Mouse (Mus musculus) hindbrain, embryonic 15.5 days (tissue): ENCODE data around the gene Mink1. TPM values are rescaled to one million over a fixed set of nuclear protein-coding genes. Genes with fewer than 3 reads are reported as not detected.
"Not testable (repeated sequence)": the region's sequence is repeated elsewhere in the genome, so short reads cannot be mapped to it uniquely, and the experiment has no call there.

Experiments used
- ATAC-seq: fragments of 200-750 bp; cut with Nextera tagmentation; 2 replicates; pipeline ENCODE4 v1.8.0; 2017; ENCODE audit warnings: low read depth, moderate number of reproducible peaks, moderate TSS enrichment; ENCODE audit not compliant: low FRiP score
- H3K27ac ChIP-seq: fragments of 300-500 bp; sonication (generic); replicated peaks from 2 replicates; pipeline ENCODE4 v1.5.1; 2015; ENCODE audit warnings: mild to moderate bottlenecking, inconsistent platforms
- H3K27me3 ChIP-seq: fragments of 300-500 bp; sonication (generic); 2 replicates; pipeline ENCODE4 v1.6.1; 2015; ENCODE audit warnings: control low read depth, inconsistent platforms
- H3K36me3 ChIP-seq: fragments of 300-500 bp; sonication (generic); 2 replicates; pipeline ENCODE4 v1.6.1; 2015; ENCODE audit warnings: control low read depth, inconsistent platforms
- H3K4me1 ChIP-seq: fragments of 300-500 bp; sonication (generic); replicated peaks from 2 replicates; pipeline ENCODE4 v1.6.1; 2015; ENCODE audit warnings: control low read depth, inconsistent platforms
- H3K4me2 ChIP-seq: fragments of 300-500 bp; sonication (generic); 2 replicates; pipeline ENCODE4 v1.6.1; 2015; ENCODE audit warnings: moderate library complexity, mild to moderate bottlenecking, inconsistent platforms
- H3K4me3 ChIP-seq: fragments of 300-500 bp; sonication (generic); 2 replicates; pipeline ENCODE4 v1.5.1; 2015; ENCODE audit warnings: mild to moderate bottlenecking, inconsistent platforms
- H3K9ac ChIP-seq: fragments of 300-500 bp; sonication (generic); 2 replicates; pipeline ENCODE4 v1.6.1; 2015; ENCODE audit warnings: inconsistent platforms
- H3K9me3 ChIP-seq: fragments of 300-500 bp; sonication (generic); 2 replicates; pipeline ENCODE4 v1.6.1; 2016; ENCODE audit warnings: control low read depth, inconsistent platforms
- WGBS: fragments of 180-500 bp; shearing (Covaris S2); methylation state at CpG from one replicate; pipeline ENCODE4 v1.1.7; 2015; 5-methylcytosine and 5-hydroxymethylcytosine counted together
- polyA plus RNA-seq: library from polyadenylated mRNA; unstranded; fragments of >200 nt; fragmentation: Nextera tagmentation; extraction: Ambion mirVana; gene quantifications from 2 replicates; pipeline ENCODE4 v1.2.1, GENCODE M21; 2015

The Mink1 gene
- polyA plus RNA-seq = 18.1 and 20.5 TPM in 2 replicates

DNA sequence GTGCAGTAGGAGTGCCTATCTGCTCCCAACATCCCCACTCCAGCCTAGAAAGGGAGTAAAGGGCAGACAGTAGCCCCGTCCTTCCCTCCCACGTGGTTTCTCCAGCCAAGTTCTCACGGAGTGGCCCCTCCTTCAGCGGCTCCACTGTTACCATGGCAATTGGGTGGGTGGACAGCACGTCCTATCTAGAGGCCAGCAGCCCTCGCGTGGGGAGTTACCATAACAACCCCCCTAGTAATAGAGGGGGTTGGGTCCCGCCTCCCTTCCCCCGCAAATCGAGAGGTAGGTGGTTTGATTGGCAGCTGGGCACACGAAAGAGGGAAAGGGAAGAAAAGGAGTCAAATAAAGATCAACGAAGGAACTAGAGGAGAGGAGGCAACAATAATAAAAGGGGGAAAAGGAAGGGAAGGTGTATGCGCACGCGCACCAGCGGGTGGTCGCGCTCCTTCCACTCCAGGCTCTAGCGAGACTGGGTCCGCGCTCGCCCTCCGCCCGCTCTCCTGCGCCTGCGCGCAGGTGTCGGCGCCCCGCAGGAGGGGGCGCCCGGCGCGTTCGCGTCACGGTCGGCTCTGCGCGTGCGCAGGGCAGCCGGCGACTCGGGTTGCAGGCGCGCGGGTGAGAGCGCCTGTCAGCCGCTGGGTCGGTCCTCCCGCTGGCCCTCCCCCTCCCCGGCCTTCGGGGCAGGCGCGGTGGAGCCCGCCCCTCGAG is at the start of gene Mink1:
TSS of gene Mink1 (plus strand) at position 595 of the 708 bp plus-strand sequence.
- H3K27ac ChIP-seq = peak within 1 kb of the TSS; percentile 89
- peaks cover 42% of the 10 kb centered on the region for H3K4me1 ChIP-seq
- peak within 1 kb of the TSS; percentile 99 for H3K4me3 ChIP-seq
- under 1% methylated on average over 39 of the region's 57 CpGs for WGBS
- peak; percentile 95 for ATAC-seq
- no peaks in the 10 kb centered on the region for H3K27me3 ChIP-seq
- no peaks in the 10 kb centered on the region for H3K9me3 ChIP-seq
- peak within 1 kb of the TSS; percentile 95 for H3K9ac ChIP-seq
- peak within 1 kb of the TSS; percentile 93 for H3K4me2 ChIP-seq
- no peaks in the 10 kb centered on the region for H3K36me3 ChIP-seq

DNA sequence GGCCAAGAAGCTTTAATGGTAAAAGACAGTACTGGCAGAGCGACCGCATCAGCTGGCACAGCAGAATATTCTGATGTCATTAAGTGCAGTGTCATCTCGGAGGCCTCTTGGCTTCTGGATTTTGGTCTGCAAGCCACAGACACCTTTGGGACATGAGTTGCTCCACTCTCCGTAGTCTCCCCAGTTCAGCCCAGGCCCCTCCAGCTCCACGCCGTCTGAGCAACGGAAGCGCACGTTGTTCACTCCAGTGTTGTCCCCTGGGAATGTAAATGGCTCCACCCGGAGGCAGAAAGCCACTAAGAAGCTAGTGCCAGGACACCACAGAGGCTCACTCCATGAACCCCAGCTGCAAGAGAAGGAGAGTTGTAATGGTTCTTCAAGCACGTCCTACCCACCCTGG is 49.2 kb upstream of the Mink1 start:
- no peak for ATAC-seq

DNA sequence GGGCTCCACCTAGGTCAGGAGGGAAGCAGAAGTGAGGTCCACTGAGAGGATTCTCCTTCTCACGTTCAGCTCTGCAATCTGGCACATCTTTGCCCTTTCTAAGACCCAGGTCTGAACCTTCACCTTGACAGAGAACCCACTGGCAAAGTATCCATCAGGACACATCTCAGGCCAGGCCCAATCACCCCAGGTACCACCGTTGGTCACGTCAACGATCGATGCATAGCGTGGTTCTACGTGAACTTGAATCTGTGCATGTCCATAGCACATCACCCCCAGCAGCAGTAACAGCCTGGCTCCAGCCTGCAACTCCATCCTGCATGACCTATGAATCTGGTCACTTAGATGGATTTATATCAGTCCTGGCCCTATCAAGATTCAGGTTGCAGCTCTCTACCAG is 48.4 kb upstream of the Mink1 start, which contains the start of gene Vmo1:
TSS of gene Vmo1 (minus strand) at position 329 of the 400 bp plus-strand sequence.
- Histone ChIP-seq H3K9ac (no peak within 1 kb of the TSS), H3K27me3 (no peaks in the 10 kb centered on the region), H3K27ac (no peak within 1 kb of the TSS), H3K4me3 (no peak within 1 kb of the TSS), H3K36me3 (no peaks in the 10 kb centered on the region), H3K9me3 (no peaks in the 10 kb centered on the region), H3K4me2 (no peak within 1 kb of the TSS), H3K4me1 (peaks cover 10% of the 10 kb centered on the region)
- ATAC-seq = no peak
- 90% methylated on average over 7 of the region's 7 CpGs for WGBS

More for the DNA sequence above, 49.2 kb upstream of the Mink1 start:
- Histone ChIP-seq H3K4me2 (no peak overlapping the region), H3K36me3 (no peaks in the 10 kb centered on the region), H3K4me1 (peaks cover 10% of the 10 kb centered on the region), H3K9me3 (no peaks in the 10 kb centered on the region), H3K9ac (no peak overlapping the region), H3K27me3 (no peaks in the 10 kb centered on the region), H3K4me3 (no peak overlapping the region), H3K27ac (no peak overlapping the region)
- 43% methylated on average over 11 of the region's 11 CpGs for WGBS

DNA sequence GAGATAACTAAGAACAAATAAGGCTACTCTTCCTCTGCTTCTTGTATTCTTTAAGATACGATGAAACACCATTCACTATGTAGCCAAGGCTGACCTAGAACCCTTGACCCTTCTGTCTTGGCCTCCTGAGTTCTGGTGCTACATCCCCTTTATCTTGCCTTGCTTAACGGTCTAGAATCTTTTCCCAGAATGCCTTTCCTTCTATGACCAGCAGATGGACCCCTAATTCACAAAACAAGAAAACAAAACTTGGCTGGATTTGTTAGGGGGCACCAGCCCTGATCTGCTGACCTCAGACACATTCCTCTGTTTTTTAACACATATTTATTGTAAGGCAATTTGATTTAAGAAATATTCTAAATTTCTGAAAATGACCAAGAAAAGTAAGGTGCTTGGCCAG is 46.3 kb upstream of the Mink1 start:
- H3K9ac ChIP-seq = no peak overlapping the region
- H3K36me3 ChIP-seq = no peaks in the 10 kb centered on the region
- no peaks in the 10 kb centered on the region for H3K27me3 ChIP-seq
- H3K9me3 ChIP-seq = no peaks in the 10 kb centered on the region
- peaks cover 7% of the 10 kb centered on the region for H3K4me1 ChIP-seq
- WGBS = 33% methylated on average over 2 of the region's 2 CpGs
- no peak overlapping the region for H3K4me3 ChIP-seq
- no peak overlapping the region for H3K27ac ChIP-seq
- ATAC-seq = no peak
- H3K4me2 ChIP-seq = no peak overlapping the region

DNA sequence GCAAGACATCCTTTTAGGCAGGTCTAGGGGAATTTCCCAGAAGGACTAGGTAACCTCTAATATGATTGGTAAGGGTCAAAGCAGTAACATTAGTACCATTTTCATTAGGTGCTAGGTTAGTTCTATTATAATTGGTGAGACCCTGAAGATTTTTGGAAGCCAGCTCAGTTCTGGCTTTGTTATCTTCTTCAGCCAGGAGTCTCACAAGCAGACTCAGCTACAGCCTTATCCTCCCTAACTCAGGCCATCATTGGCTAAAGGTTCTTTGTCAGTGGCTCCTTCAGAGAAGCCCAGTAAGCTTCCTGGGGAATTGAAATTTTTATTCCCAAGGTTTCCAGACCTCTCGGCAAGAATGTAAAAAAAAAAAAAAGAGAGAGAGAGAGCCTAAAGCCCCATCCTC is 44.2 kb upstream of the Mink1 start:
- H3K4me3 ChIP-seq = no peak overlapping the region
- ATAC-seq = no peak
- WGBS = 61% methylated on average over 1 of the region's 1 CpGs

DNA sequence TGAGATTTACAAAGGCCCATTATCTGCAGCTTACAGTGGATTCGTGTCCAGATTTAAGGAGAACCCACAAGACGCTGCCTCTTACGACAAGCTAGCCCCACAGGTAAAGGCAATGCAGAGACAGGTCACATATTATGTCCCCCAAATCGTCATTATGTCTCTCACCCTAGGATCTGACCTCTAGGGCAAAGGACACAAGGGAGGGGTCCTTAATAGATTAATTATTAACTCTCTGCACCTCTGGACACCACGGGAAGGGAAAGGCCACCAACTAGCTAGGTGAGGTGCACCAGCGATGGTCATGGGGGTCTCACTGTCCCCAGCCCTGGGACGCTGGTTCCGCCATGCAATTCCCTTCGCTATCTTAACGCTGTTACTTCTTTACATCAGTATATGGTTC is 43.8 kb upstream of the Mink1 start, which contains the start of gene Gltpd2:
TSS of gene Gltpd2 (plus strand) at position 274 of the 400 bp plus-strand sequence.
- Histone ChIP-seq H3K9ac (peak within 1 kb of the TSS; percentile 25; the same call in 1 of the 2 replicates), H3K4me3 (peak within 1 kb of the TSS; percentile 22), H3K36me3 (no peaks in the 10 kb centered on the region), H3K9me3 (no peaks in the 10 kb centered on the region), H3K4me1 (peaks cover 7% of the 10 kb centered on the region), H3K4me2 (peak within 1 kb of the TSS; percentile 52), H3K27me3 (no peaks in the 10 kb centered on the region), H3K27ac (no peak within 1 kb of the TSS)
- 79% methylated on average over 10 of the region's 10 CpGs for WGBS
- no peak for ATAC-seq

More for the DNA sequence above, 44.2 kb upstream of the Mink1 start:
- Histone ChIP-seq H3K9me3 (no peaks in the 10 kb centered on the region), H3K27ac (no peak overlapping the region), H3K4me1 (peaks cover 7% of the 10 kb centered on the region), H3K4me2 (no peak overlapping the region), H3K9ac (no peak overlapping the region), H3K36me3 (no peaks in the 10 kb centered on the region), H3K27me3 (no peaks in the 10 kb centered on the region)

DNA sequence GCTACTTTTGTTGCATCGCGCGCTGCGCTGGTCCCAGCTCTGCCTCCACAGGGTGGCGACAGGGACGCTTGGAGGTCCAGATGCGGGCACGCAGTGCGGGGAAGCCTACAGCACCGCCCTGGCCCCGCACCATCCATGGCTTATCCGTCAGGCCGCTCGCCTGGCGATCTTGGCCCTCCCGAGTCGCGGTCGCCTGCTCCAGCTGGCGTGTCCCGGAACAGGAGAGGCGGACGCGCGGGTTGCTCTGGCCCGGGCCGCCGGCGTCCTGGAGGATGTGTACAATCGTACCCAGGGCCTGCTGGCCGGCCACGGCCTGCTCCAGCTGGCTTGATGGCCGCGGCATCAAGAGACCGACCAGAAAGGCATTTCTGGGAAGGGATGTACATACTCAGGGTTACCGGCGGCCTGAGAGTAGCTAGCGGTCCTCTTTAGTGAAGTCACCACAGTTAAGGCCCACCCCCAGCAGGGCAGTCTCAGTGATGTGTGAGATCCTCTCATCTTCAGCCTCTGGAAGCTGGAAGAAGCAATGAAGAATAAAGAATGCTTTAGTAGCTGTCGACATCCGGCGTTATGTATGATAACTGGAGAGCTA is 42.4 kb upstream of the Mink1 start:
- peak overlapping the region; percentile 52 for H3K4me2 ChIP-seq
- no peaks in the 10 kb centered on the region for H3K36me3 ChIP-seq
- 0 out of 2 replicates have a peak, but pooled peaks have one; percentile 52 for ATAC-seq
- peak overlapping the region; percentile 22 for H3K4me3 ChIP-seq
- WGBS = 11% methylated on average over 41 of the region's 41 CpGs
- no peak overlapping the region for H3K27ac ChIP-seq
- no peaks in the 10 kb centered on the region for H3K27me3 ChIP-seq
- H3K9ac ChIP-seq = peak overlapping the region; percentile 25
- H3K9me3 ChIP-seq = no peaks in the 10 kb centered on the region
- peaks cover 12% of the 10 kb centered on the region for H3K4me1 ChIP-seq

DNA sequence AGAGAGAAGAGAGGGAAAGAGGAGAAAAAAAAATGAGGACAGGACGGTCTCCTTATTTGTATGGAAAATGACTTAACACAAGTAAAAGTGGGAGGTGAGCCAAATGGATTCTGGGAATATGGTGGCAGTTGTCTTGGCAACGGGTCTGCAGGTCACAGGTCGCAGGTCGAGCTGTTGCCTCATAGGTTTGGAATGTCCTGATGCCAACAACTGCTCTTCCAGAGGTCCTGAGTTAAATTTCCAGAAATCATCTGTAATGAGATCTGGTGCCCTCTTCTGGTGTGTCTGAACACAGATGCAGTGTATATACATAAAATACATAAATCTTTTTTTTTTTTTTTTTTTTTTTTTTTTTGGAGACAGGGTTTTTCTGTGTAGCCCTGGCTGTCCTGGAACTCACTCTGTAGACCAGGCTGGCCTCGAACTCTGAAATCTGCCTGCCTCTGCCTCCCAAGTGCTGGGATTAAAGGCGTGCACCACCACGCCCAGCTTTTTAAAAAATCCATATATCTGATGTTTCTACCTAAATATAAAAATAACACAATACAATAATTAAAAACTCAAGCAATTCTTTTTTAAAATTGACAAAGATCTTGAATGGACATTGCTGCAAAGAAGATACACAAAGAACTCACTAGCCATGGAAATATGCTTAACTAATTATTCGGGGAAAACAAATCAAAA is 39.2 kb upstream of the Mink1 start:
- H3K9ac ChIP-seq, ATAC-seq, H3K4me3 ChIP-seq, H3K9me3 ChIP-seq, H3K27me3 ChIP-seq, H3K27ac ChIP-seq, H3K4me2 ChIP-seq: not testable (repeated sequence)
- H3K4me1 ChIP-seq = peaks cover 25% of the 10 kb centered on the region
- WGBS = 92% methylated on average over 8 of the region's 8 CpGs
- peaks cover 18% of the 10 kb centered on the region for H3K36me3 ChIP-seq

DNA sequence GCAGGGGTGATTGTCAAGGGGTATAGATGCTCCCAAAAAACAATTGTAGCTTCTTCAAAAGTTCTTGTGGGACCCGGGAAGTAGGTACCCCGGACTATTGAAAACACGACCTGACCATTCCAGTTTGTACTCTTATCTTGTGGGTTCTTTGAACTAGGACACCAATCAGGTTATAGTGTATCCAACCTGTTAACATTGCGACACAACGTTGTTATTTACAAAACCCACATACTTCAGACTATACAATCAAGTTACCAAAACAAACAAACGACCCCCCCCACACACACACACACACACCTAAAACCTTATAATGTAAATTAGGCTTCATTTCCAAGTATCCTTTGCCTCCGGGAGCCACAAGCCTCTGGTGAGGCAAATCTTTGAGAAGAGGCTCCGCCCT is 37.9 kb upstream of the Mink1 start:
- H3K4me1 ChIP-seq = peaks cover 25% of the 10 kb centered on the region
- peak; percentile 9; the same call in 1 of the 2 replicates for ATAC-seq
- WGBS = 8% methylated on average over 8 of the region's 8 CpGs
- peak overlapping the region; percentile 75 for H3K4me3 ChIP-seq
- no peaks in the 10 kb centered on the region for H3K9me3 ChIP-seq
- 0 out of 2 replicates have a peak overlapping the region, but pooled peaks have one; percentile 35 for H3K9ac ChIP-seq
- no peaks in the 10 kb centered on the region for H3K27me3 ChIP-seq
- H3K27ac ChIP-seq = no peak overlapping the region
- peak overlapping the region; percentile 93 for H3K4me2 ChIP-seq
- H3K36me3 ChIP-seq = peaks cover 22% of the 10 kb centered on the region

DNA sequence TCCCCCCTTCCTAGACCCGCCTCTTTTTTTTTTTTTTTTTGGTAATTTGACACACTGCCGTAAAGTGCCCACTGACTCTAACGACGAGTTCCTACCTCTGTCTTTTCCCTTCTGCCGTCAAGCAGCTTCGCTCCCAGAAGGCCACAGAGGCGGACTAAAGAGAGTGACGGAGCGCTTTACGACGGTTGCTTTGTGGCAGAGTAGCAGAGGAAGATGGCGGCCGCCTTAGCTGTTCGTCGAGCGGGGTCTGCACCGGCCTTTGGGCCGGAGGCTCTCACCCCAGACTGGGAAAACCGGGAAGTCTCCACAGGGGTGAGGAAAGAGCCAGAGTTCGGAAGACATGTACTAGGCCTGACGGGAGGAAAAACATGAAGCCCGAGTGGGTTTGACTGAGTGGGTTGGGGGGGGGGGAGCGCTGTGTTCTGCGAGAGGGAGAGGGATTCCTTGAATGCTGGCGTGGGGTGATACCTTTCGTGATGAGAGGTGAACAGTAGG is 37.5 kb upstream of the Mink1 start, which contains the start of gene Psmb6:
TSS of gene Psmb6 (plus strand) at position 184 of the 495 bp plus-strand sequence.
- ATAC-seq = peak; percentile 96
- H3K9me3 ChIP-seq = no peaks in the 10 kb centered on the region
- H3K4me3 ChIP-seq = peak within 1 kb of the TSS; percentile 75
- peaks cover 20% of the 10 kb centered on the region for H3K4me1 ChIP-seq
- peak within 1 kb of the TSS; percentile 71 for H3K27ac ChIP-seq
- WGBS = under 1% methylated on average over 25 of the region's 26 CpGs
- no peaks in the 10 kb centered on the region for H3K27me3 ChIP-seq
- peak within 1 kb of the TSS; percentile 93 for H3K4me2 ChIP-seq
- H3K9ac ChIP-seq = peak within 1 kb of the TSS; percentile 62
- H3K36me3 ChIP-seq = peaks cover 22% of the 10 kb centered on the region

DNA sequence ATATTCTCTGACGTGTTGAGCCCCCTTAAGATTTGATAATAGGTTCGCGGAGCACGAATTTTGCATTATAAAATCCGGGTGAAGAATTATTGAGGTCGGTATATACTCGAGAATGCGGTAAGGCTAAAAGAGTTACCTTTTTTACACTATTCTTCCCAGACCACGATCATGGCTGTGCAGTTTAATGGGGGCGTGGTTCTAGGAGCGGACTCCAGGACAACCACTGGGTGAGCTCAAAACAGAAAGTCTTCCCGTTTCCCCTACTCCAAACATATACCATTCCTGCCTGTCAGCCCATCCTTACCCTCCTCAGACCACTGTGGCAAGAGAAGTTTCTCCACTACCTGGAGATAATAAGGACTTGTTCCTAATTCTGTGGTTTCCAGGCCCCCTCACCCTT is 37.0 kb upstream of the Mink1 start:
- peak; percentile 17; the same call in 1 of the 2 replicates for ATAC-seq
- no peaks in the 10 kb centered on the region for H3K9me3 ChIP-seq
- H3K27ac ChIP-seq = peak overlapping the region; percentile 71
- peaks cover 22% of the 10 kb centered on the region for H3K36me3 ChIP-seq
- H3K27me3 ChIP-seq = no peaks in the 10 kb centered on the region
- 2% methylated on average over 12 of the region's 12 CpGs for WGBS
- H3K4me2 ChIP-seq = peak overlapping the region; percentile 93
- peak overlapping the region; percentile 75 for H3K4me3 ChIP-seq
- H3K4me1 ChIP-seq = peaks cover 18% of the 10 kb centered on the region
- peak overlapping the region; percentile 62 for H3K9ac ChIP-seq
